14 mouse cellular contexts compared by ENCODE assay signal in the genomic region with DNA sequence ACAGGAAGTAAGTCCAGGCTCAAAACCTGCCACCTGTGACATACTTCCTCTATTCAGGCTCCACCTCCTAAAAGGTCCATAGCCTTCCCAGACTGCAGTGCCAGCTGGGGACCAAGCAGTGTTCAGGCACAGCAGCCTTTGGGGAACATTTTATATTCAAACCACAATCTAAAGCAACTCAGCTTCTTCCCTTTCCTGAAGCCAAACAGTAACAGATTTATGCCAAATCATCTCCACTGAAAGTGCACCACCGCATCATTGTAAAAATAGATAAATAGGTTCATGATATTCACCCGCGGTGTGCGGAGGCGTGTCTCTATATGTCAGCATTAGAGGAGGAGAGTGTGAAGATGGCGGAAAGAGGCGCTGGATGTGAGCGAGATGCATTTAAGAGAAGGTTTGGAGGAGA. TPM values are rescaled to one million over a fixed set of nuclear protein-coding genes. Genes with fewer than 3 reads are reported as not detected.
A peak's percentile ranks its signal among the peaks of the same experiment; 100 is the strongest.
DNase-seq lines count a peak whose midpoint lies in the region; ATAC-seq and TF ChIP-seq lines count a peak whose summit lies in the region.
"Had no signal": no experiment of that assay in that cellular context is flagged by ENCODE, and none has a peak within 500 bp of the region (broad histone marks: within the 10 kb centered on the region; RNA-seq: fewer than 3 reads in every experiment).

No protein-coding gene starts in this region.

- no peak for TF ChIP-seq CTCF in G1E (IDR thresholded peaks at IDR 0.05; ENCODE audit: low read depth, low read length)

- peaks cover 19% of the 10 kb centered on the region for H3K27me3 ChIP-seq in G1E (ENCODE audit: insufficient read depth, low read length)

- H3K4me3 ChIP-seq in G1E (ENCODE audit: low read depth, low read length): no peak overlapping the region
- H3K4me3 ChIP-seq: limb, embryonic 10.5 days had no signal

- peak; percentile 15; the same call in 1 of the 2 replicates for ATAC-seq in G1E (ENCODE audit: extremely low read depth, insufficient number of reproducible peaks, low FRiP score, poor library complexity, severe bottlenecking)
- ATAC-seq in hematopoietic stem cell, adult 5-6 weeks (replicated peaks in 1 of 2; ENCODE audit: insufficient read depth in 1 of 2, low FRiP score in 2 of 2, low TSS enrichment in 1 of 2, low read depth in 1 of 2, poor library complexity in 2 of 2, severe bottlenecking in 2 of 2): peak; percentile 89 to 93
- ATAC-seq: forebrain, embryonic 16.5 days; midbrain, embryonic 16.5 days had no signal

- peaks cover 3% of the 10 kb centered on the region; the same call in 1 of the 2 replicates for H3K9me3 ChIP-seq in G1E (replicated peaks)
- H3K9me3 ChIP-seq: limb, embryonic 10.5 days had no signal

- peaks cover 18% of the 10 kb centered on the region for H3K4me1 ChIP-seq in G1E (ENCODE audit: insufficient read depth, low read depth, low read length)

- no peaks in the 10 kb centered on the region for H3K36me3 ChIP-seq in G1E (replicated peaks)
- H3K36me3 ChIP-seq: limb, embryonic 10.5 days had no signal

- peak; percentile 50 to 57 for DNase-seq in frontal cortex, postnatal 36 days (ENCODE audit: low spot score in 2 of 2)
- no peak for DNase-seq in frontal cortex, postnatal 10 days (ENCODE audit: low spot score in 2 of 2)
- peak; percentile 76 for DNase-seq in 416B (ENCODE audit: low read depth)
- DNase-seq in G1E (ENCODE audit: low spot score): peak; percentile 28
- no peak for DNase-seq in spleen, adult 18-20 months
- no peak for DNase-seq in lung, postnatal 14 days
- no peak for DNase-seq in heart, adult 18-20 months
- DNase-seq: cerebellum, adult 18-20 months; lung, postnatal 4 days; right cerebral cortex, postnatal 25 days had no signal

RNA-seq across cellular contexts. Expression of a gene that starts 33.9 kb away (rescaled TPM):
- total RNA-seq in G1E (2014; fragmentation: Nextera tagmentation) (132 and 142 TPM in 2 replicates), G1E (2017) (60.9 and 66.3 TPM in 2 replicates)
- polyA plus RNA-seq in G1E (2012): 81.0 and 105 TPM in 2 replicates
- 92.1 and 108 TPM in 2 replicates for total RNA-seq in hematopoietic stem cell, adult 5-6 weeks (2017)
- 10 to 100 TPM; 40.5 to 45.0 TPM for total RNA-seq in heart, adult 18-20 months (2021)

RNA-seq across cellular contexts. Expression of a gene that starts 45.0 kb away (rescaled TPM):
- total RNA-seq in G1E (2014; fragmentation: Nextera tagmentation) (18.9 and 22.3 TPM in 2 replicates), G1E (2017) (14.8 and 16.6 TPM in 2 replicates)
- 8.2 and 9.6 TPM in 2 replicates for polyA plus RNA-seq in G1E (2012)
- total RNA-seq in hematopoietic stem cell, adult 5-6 weeks (2017): 32.2 and 34.8 TPM in 2 replicates
- 10 to 100 TPM; 49.3 to 52.2 TPM for total RNA-seq in heart, adult 18-20 months (2021)

Comparison
In these comparisons a context has a peak if more than half of its experiments do, and no peak if none do; other contexts are left out.
1. DNase-seq: peak in frontal cortex, postnatal 36 days (2 of 2), 416B (single experiment) and G1E (single experiment); none in frontal cortex, postnatal 10 days (0 of 2), spleen, adult 18-20 months (0 of 2), lung, postnatal 14 days (single experiment) and heart, adult 18-20 months (0 of 2).